Mouse (Mus musculus): ENCODE results near the gene Cd8a. TPM values are rescaled to one million over a fixed set of nuclear protein-coding genes. Genes with fewer than 3 reads are reported as not detected.

Cd8a gene
- polyA plus RNA-seq, 1 experiment: not detected

- no peak overlapping the region for H3K27ac ChIP-seq (ENCODE audit: insufficient read depth, low read length)
- no peak overlapping the region for H3K4me3 ChIP-seq (ENCODE audit: insufficient read depth, low read length)
- H3K4me1 ChIP-seq (ENCODE audit: control insufficient read depth, insufficient read depth, low read length): no peaks in the 10 kb centered on the region
- TF ChIP-seq POLR2A (IDR thresholded peaks at IDR 0.05; ENCODE audit: extremely low read depth, insufficient read depth, low read length): no peak
- TF ChIP-seq CTCF (IDR thresholded peaks at IDR 0.05; ENCODE audit: extremely low read depth, insufficient read depth, low read length): no peak
These were observed 12.0 kb upstream of the Cd8a start for GRCm38 (mm10) chr6:71361156-71361670.

- Histone ChIP-seq H3K4me1 (ENCODE audit: control insufficient read depth, insufficient read depth, low read length) (no peaks in the 10 kb centered on the region), H3K27ac (ENCODE audit: insufficient read depth, low read length) (no peak overlapping the region), H3K4me3 (ENCODE audit: insufficient read depth, low read length) (no peak overlapping the region)
- TF ChIP-seq CTCF (IDR thresholded peaks at IDR 0.05; ENCODE audit: extremely low read depth, insufficient read depth, low read length) (no peak), POLR2A (IDR thresholded peaks at IDR 0.05; ENCODE audit: extremely low read depth, insufficient read depth, low read length) (no peak)
These were observed 9.2 kb upstream of the Cd8a start for GRCm38 (mm10) chr6:71363995-71364394.

GRCm38 (mm10) chr6:71369416-71369815, 3.8 kb upstream of the Cd8a start:
- Histone ChIP-seq H3K4me1 (ENCODE audit: control insufficient read depth, insufficient read depth, low read length) (no peaks in the 10 kb centered on the region), H3K27ac (ENCODE audit: insufficient read depth, low read length) (no peak overlapping the region), H3K4me3 (ENCODE audit: insufficient read depth, low read length) (no peak overlapping the region)
- no peak for TF ChIP-seq POLR2A (IDR thresholded peaks at IDR 0.05; ENCODE audit: extremely low read depth, insufficient read depth, low read length)
- TF ChIP-seq CTCF (IDR thresholded peaks at IDR 0.05; ENCODE audit: extremely low read depth, insufficient read depth, low read length): no peak

- TF ChIP-seq POLR2A (IDR thresholded peaks at IDR 0.05; ENCODE audit: extremely low read depth, insufficient read depth, low read length): no peak
- TF ChIP-seq CTCF (IDR thresholded peaks at IDR 0.05; ENCODE audit: extremely low read depth, insufficient read depth, low read length): no peak
- Histone ChIP-seq H3K4me1 (ENCODE audit: control insufficient read depth, insufficient read depth, low read length) (no peaks in the 10 kb centered on the region), H3K4me3 (ENCODE audit: insufficient read depth, low read length) (no peak overlapping the region), H3K27ac (ENCODE audit: insufficient read depth, low read length) (no peak overlapping the region)
These were observed 2.1 kb upstream of the Cd8a start for GRCm38 (mm10) chr6:71371085-71371605.

- no peak for TF ChIP-seq POLR2A (IDR thresholded peaks at IDR 0.05; ENCODE audit: extremely low read depth, insufficient read depth, low read length)
- TF ChIP-seq CTCF (IDR thresholded peaks at IDR 0.05; ENCODE audit: extremely low read depth, insufficient read depth, low read length): no peak
- H3K4me3 ChIP-seq (ENCODE audit: insufficient read depth, low read length): no peak overlapping the region
- no peak overlapping the region for H3K27ac ChIP-seq (ENCODE audit: insufficient read depth, low read length)
- no peaks in the 10 kb centered on the region for H3K4me1 ChIP-seq (ENCODE audit: control insufficient read depth, insufficient read depth, low read length)
These were observed 1.0 kb upstream of the Cd8a start for GRCm38 (mm10) chr6:71372041-71372720.

GRCm38 (mm10) chr6:71374311-71374829, 1.1 kb downstream of the Cd8a start:
- no peak overlapping the region for H3K27ac ChIP-seq (ENCODE audit: insufficient read depth, low read length)
- H3K4me3 ChIP-seq (ENCODE audit: insufficient read depth, low read length): no peak overlapping the region
- TF ChIP-seq POLR2A (IDR thresholded peaks at IDR 0.05; ENCODE audit: extremely low read depth, insufficient read depth, low read length) (no peak), CTCF (IDR thresholded peaks at IDR 0.05; ENCODE audit: extremely low read depth, insufficient read depth, low read length) (no peak)
- H3K4me1 ChIP-seq (ENCODE audit: control insufficient read depth, insufficient read depth, low read length): no peaks in the 10 kb centered on the region

GRCm38 (mm10) chr6:71374921-71375320, 1.7 kb downstream of the Cd8a start:
- Histone ChIP-seq H3K27ac (ENCODE audit: insufficient read depth, low read length) (no peak overlapping the region), H3K4me1 (ENCODE audit: control insufficient read depth, insufficient read depth, low read length) (no peaks in the 10 kb centered on the region), H3K4me3 (ENCODE audit: insufficient read depth, low read length) (no peak overlapping the region)
- no peak for TF ChIP-seq CTCF (IDR thresholded peaks at IDR 0.05; ENCODE audit: extremely low read depth, insufficient read depth, low read length)
- no peak for TF ChIP-seq POLR2A (IDR thresholded peaks at IDR 0.05; ENCODE audit: extremely low read depth, insufficient read depth, low read length)

GRCm38 (mm10) chr6:71376711-71377110, 3.5 kb downstream of the Cd8a start:
- Histone ChIP-seq H3K27ac (ENCODE audit: insufficient read depth, low read length) (no peak overlapping the region), H3K4me3 (ENCODE audit: insufficient read depth, low read length) (no peak overlapping the region), H3K4me1 (ENCODE audit: control insufficient read depth, insufficient read depth, low read length) (no peaks in the 10 kb centered on the region)
- no peak for TF ChIP-seq POLR2A (IDR thresholded peaks at IDR 0.05; ENCODE audit: extremely low read depth, insufficient read depth, low read length)
- TF ChIP-seq CTCF (IDR thresholded peaks at IDR 0.05; ENCODE audit: extremely low read depth, insufficient read depth, low read length): no peak

GRCm38 (mm10) chr6:71381654-71382053, 8.4 kb downstream of the Cd8a start:
- Histone ChIP-seq H3K27ac (ENCODE audit: insufficient read depth, low read length) (no peak overlapping the region), H3K4me1 (ENCODE audit: control insufficient read depth, insufficient read depth, low read length) (no peaks in the 10 kb centered on the region), H3K4me3 (ENCODE audit: insufficient read depth, low read length) (no peak overlapping the region)
- TF ChIP-seq CTCF (IDR thresholded peaks at IDR 0.05; ENCODE audit: extremely low read depth, insufficient read depth, low read length) (no peak), POLR2A (IDR thresholded peaks at IDR 0.05; ENCODE audit: extremely low read depth, insufficient read depth, low read length) (no peak)

GRCm38 (mm10) chr6:71390496-71390895, 17.3 kb downstream of the Cd8a start:
- no peak for TF ChIP-seq POLR2A (IDR thresholded peaks at IDR 0.05; ENCODE audit: extremely low read depth, insufficient read depth, low read length)
- TF ChIP-seq CTCF (IDR thresholded peaks at IDR 0.05; ENCODE audit: extremely low read depth, insufficient read depth, low read length): no peak
- H3K4me3 ChIP-seq (ENCODE audit: insufficient read depth, low read length): no peak overlapping the region
- H3K4me1 ChIP-seq (ENCODE audit: control insufficient read depth, insufficient read depth, low read length): peaks cover 4% of the 10 kb centered on the region; the same call in 1 of the 2 replicates
- H3K27ac ChIP-seq (ENCODE audit: insufficient read depth, low read length): no peak overlapping the region

Data from cortical plate, adult 2 months (tissue).